Mouse (Mus musculus) embryonic facial prominence, embryonic 14.5 days (tissue): ENCODE results near the gene Sec24c. TPM values are rescaled to one million over a fixed set of nuclear protein-coding genes. Genes with fewer than 3 reads are reported as not detected.

Experiments used
- ATAC-seq: fragments of 200-750 bp; cut with Nextera tagmentation; 2 replicates; pipeline ENCODE4 v1.8.0; 2017; ENCODE audit warnings: low read depth, moderate number of reproducible peaks, moderate TSS enrichment
- DNase-seq: peaks from one replicate; pipeline ENCODE4 v3.0.0-alpha.2; 2015; ENCODE audit warnings: low spot score
- H3K27ac ChIP-seq: fragments of 300-500 bp; sonication (generic); replicated peaks from 2 replicates; pipeline ENCODE4 v1.5.1; 2014; ENCODE audit warnings: low read depth, mild to moderate bottlenecking, low read length, moderate library complexity
- H3K27me3 ChIP-seq: fragments of 300-500 bp; sonication (generic); replicated peaks from 2 replicates; pipeline ENCODE4 v1.6.1; 2014; ENCODE audit warnings: low read length; ENCODE audit not compliant: control insufficient read depth, insufficient read depth
- H3K36me3 ChIP-seq: fragments of 300-500 bp; sonication (generic); 2 replicates; pipeline ENCODE4 v1.6.1; 2014; ENCODE audit warnings: low read length, mixed read lengths; ENCODE audit not compliant: control insufficient read depth, insufficient read depth
- H3K4me1 ChIP-seq: fragments of 300-500 bp; sonication (generic); 2 replicates; pipeline ENCODE4 v1.6.1; 2014; ENCODE audit warnings: antibody characterized with exemption, low read length; ENCODE audit not compliant: control insufficient read depth, insufficient read depth
- H3K4me2 ChIP-seq: fragments of 300-500 bp; sonication (generic); 2 replicates; pipeline ENCODE4 v1.6.1; 2014; ENCODE audit warnings: low read depth, mild to moderate bottlenecking, low read length, moderate library complexity, mixed read lengths
- H3K4me3 ChIP-seq: fragments of 300-500 bp; sonication (generic); 2 replicates; pipeline ENCODE4 v1.5.1; 2014; ENCODE audit warnings: low read depth, mild to moderate bottlenecking, low read length
- H3K9ac ChIP-seq: fragments of 300-500 bp; sonication (generic); 2 replicates; pipeline ENCODE4 v1.6.1; 2014; ENCODE audit warnings: low read depth, mild to moderate bottlenecking, low read length, moderate library complexity, mixed read lengths
- H3K9me3 ChIP-seq: fragments of 300-500 bp; sonication (generic); 2 replicates; pipeline ENCODE4 v1.6.1; 2016; ENCODE audit warnings: low read length; ENCODE audit not compliant: control insufficient read depth
- WGBS: fragments of 180-500 bp; shearing (Covaris S2); extraction: QIAGEN DNeasy Blood & Tissue Kit; methylation state at CpG from one replicate; pipeline ENCODE4 v1.1.7; 2014; 5-methylcytosine and 5-hydroxymethylcytosine counted together
- polyA plus RNA-seq: library from polyadenylated mRNA; unstranded; fragments of >200 nt; fragmentation: Nextera tagmentation; extraction: Ambion mirVana; gene quantifications from 2 replicates; pipeline ENCODE4 v1.2.1, GENCODE M21; 2014

Sec24c gene
- polyA plus RNA-seq, 1 experiment from 2014 or later, result 78.2 TPM

GRCm38 (mm10) chr14:20682498-20682897 is 8.4 kb downstream of the Sec24c start:
- Histone ChIP-seq H3K27me3 (no peaks in the 10 kb centered on the region), H3K4me2 (no peak overlapping the region), H3K9ac (no peak overlapping the region), H3K9me3 (no peaks in the 10 kb centered on the region), H3K27ac (no peak overlapping the region), H3K4me3 (no peak overlapping the region), H3K36me3 (peaks cover 100% of the 10 kb centered on the region), H3K4me1 (no peaks in the 10 kb centered on the region)
- DNase-seq (no peak), ATAC-seq (no peak)
- 58% methylated on average over 3 of the region's 3 CpGs for WGBS

DNA sequence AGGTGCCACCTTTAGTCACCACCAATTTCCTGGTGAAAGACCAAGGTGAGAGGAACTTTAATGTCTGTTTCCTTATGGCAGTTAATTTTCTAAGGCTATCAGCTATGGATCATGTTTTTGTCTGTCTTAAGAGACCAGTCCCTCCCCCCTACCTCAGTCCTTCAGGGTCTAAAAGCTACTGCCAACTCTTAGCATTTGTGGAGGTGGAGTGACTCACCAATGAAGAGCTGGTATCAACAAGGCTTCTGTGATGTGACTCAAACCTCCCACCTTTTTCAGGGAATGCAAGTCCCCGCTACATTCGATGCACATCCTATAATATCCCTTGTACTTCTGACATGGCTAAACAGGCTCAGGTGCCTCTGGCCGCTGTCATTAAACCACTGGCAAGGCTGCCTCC is 12.5 kb downstream of the Sec24c start:
- no peaks in the 10 kb centered on the region for H3K27me3 ChIP-seq
- H3K4me3 ChIP-seq, result no peak overlapping the region
- peaks cover 100% of the 10 kb centered on the region for H3K36me3 ChIP-seq
- H3K4me1 ChIP-seq, result no peaks in the 10 kb centered on the region
- no peak overlapping the region for H3K27ac ChIP-seq
- H3K9me3 ChIP-seq, result no peaks in the 10 kb centered on the region
- ATAC-seq, result no peak
- WGBS, result 92% methylated on average over 3 of the region's 3 CpGs
- H3K4me2 ChIP-seq, result no peak overlapping the region
- DNase-seq, result no peak
- H3K9ac ChIP-seq, result no peak overlapping the region

DNA sequence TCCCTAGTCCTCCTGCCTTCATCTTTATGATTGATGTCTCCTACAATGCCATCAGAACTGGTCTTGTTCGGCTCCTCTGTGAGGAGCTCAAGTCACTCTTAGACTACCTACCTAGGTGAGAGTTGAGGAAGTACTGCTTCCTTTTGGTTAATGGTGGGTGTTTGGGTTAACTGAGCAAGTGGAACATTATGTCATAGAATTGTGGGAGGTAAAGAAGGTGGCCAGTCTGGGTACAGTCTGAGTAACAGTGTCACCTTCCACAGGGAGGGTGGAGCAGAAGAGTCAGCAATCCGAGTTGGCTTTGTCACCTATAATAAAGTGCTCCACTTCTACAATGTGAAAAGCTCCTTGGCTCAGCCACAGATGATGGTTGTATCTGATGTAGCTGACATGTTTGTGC is 14.9 kb downstream of the Sec24c start:
- no peak overlapping the region for H3K4me3 ChIP-seq
- no peak overlapping the region for H3K9ac ChIP-seq
- no peak overlapping the region for H3K27ac ChIP-seq
- no peaks in the 10 kb centered on the region for H3K9me3 ChIP-seq
- ATAC-seq, result no peak
- H3K4me1 ChIP-seq, result no peaks in the 10 kb centered on the region
- WGBS, result 95% methylated on average over 2 of the region's 2 CpGs
- no peak overlapping the region for H3K4me2 ChIP-seq
- H3K27me3 ChIP-seq, result no peaks in the 10 kb centered on the region
- peaks cover 100% of the 10 kb centered on the region for H3K36me3 ChIP-seq
- DNase-seq, result no peak

DNA sequence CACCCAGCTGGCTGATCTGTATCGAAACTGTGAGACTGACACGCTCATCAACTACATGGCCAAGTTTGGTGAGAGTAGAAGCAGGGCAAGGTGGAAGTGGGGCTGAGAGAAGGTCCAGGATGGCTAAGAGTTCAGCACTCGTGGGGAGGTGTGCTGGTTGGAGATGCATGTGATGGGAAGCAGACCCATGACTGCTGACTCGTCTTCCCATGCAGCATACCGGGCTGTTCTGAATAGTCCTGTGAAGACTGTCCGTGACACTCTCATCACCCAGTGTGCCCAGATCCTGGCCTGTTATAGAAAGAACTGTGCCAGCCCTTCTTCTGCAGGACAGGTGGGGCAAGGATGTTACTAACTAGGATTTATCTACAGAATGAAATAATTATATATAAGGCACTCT is 17.7 kb downstream of the Sec24c start:
- Histone ChIP-seq H3K4me2 (no peak overlapping the region), H3K27ac (no peak overlapping the region), H3K36me3 (peaks cover 78% of the 10 kb centered on the region), H3K4me3 (no peak overlapping the region), H3K9me3 (no peaks in the 10 kb centered on the region), H3K27me3 (no peaks in the 10 kb centered on the region), H3K9ac (no peak overlapping the region), H3K4me1 (peaks cover 10% of the 10 kb centered on the region)
- ATAC-seq, result no peak
- 95% methylated on average over 6 of the region's 6 CpGs for WGBS
- no peak for DNase-seq

- Histone ChIP-seq H3K9ac (0 out of 2 replicates have a peak overlapping the region, but pooled peaks have one; percentile 32), H3K27ac (no peak overlapping the region), H3K4me2 (no peak overlapping the region), H3K9me3 (no peaks in the 10 kb centered on the region), H3K4me3 (no peak overlapping the region), H3K27me3 (no peaks in the 10 kb centered on the region), H3K36me3 (peaks cover 68% of the 10 kb centered on the region), H3K4me1 (peaks cover 19% of the 10 kb centered on the region)
- ATAC-seq (no peak), DNase-seq (no peak)
- WGBS, result 93% methylated on average over 10 of the region's 10 CpGs
Observed at GRCm38 (mm10) chr14:20693589-20694101, 19.5 kb downstream of the Sec24c start.

DNA sequence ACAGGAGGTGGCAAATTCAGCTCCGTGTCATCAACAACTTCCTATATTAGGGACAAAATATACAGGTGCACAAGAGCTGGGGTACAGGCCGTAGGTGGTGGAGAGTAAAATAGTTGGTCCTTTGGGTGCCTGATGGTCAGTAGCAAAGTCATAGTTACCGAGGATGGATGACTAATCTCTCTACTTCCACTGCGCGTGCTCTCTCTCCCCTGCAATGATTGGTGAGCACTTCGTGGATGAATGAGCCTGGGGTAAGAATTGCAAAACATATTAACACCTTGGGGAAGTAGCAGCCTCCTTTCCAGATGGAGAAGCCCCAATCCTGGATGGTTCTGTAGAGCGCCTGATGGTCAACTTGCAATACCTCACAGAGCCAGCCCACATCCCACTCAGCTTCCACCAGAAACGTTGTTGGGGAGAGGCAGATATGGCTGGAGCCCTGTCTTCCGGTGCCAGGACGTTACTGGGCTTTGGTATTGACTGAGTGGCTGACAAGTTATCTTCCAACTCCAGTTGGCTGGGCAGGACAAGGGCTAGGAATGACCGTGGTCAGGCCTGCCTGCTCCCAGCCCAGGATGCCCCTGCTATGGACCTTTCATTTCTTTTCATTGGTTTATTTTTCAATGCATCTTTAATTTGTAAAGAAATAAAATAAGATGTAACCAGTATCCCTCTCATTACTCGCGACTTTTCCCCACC is 20.2 kb downstream of the Sec24c start:
- Histone ChIP-seq H3K4me1 (peaks cover 19% of the 10 kb centered on the region), H3K4me3 (peak overlapping the region; percentile 89), H3K9me3 (no peaks in the 10 kb centered on the region), H3K4me2 (peak overlapping the region; percentile 73), H3K27me3 (no peaks in the 10 kb centered on the region), H3K36me3 (peaks cover 64% of the 10 kb centered on the region), H3K9ac (peak overlapping the region; percentile 93), H3K27ac (peak overlapping the region; percentile 97)
- WGBS, result 46% methylated on average over 13 of the region's 13 CpGs
- ATAC-seq (no peak; the same call in 1 of the 2 replicates), DNase-seq (no peak)

- Histone ChIP-seq H3K9me3 (no peaks in the 10 kb centered on the region), H3K27ac (peak within 1 kb of the TSS; percentile 97), H3K4me2 (peak within 1 kb of the TSS; percentile 73), H3K4me1 (peaks cover 19% of the 10 kb centered on the region), H3K36me3 (peaks cover 64% of the 10 kb centered on the region), H3K27me3 (no peaks in the 10 kb centered on the region), H3K4me3 (peak within 1 kb of the TSS; percentile 89), H3K9ac (peak within 1 kb of the TSS; percentile 93)
- DNase-seq (peak; percentile 95), ATAC-seq (peak; percentile 94)
- 2% methylated on average over 39 of the region's 111 CpGs for WGBS
Observed at GRCm38 (mm10) chr14:20694884-20695760, 21.0 kb downstream of the Sec24c start, which contains the start of gene Fut11. TSS of gene Fut11 (plus strand) at chr14:20694968.

GRCm38 (mm10) chr14:20695761-20696520 is 21.8 kb downstream of the Sec24c start:
- H3K9me3 ChIP-seq, result no peaks in the 10 kb centered on the region
- peak overlapping the region; percentile 89 for H3K4me3 ChIP-seq
- H3K4me2 ChIP-seq, result peak overlapping the region; percentile 73
- peak overlapping the region; percentile 97 for H3K27ac ChIP-seq
- H3K27me3 ChIP-seq, result no peaks in the 10 kb centered on the region
- DNase-seq, result no peak
- peak overlapping the region; percentile 93 for H3K9ac ChIP-seq
- peaks cover 62% of the 10 kb centered on the region for H3K36me3 ChIP-seq
- 14% methylated on average over 24 of the region's 27 CpGs for WGBS
- ATAC-seq, result no peak
- peaks cover 19% of the 10 kb centered on the region for H3K4me1 ChIP-seq
